ENCODE assay signal across 7 mouse cellular contexts in the genomic region with DNA sequence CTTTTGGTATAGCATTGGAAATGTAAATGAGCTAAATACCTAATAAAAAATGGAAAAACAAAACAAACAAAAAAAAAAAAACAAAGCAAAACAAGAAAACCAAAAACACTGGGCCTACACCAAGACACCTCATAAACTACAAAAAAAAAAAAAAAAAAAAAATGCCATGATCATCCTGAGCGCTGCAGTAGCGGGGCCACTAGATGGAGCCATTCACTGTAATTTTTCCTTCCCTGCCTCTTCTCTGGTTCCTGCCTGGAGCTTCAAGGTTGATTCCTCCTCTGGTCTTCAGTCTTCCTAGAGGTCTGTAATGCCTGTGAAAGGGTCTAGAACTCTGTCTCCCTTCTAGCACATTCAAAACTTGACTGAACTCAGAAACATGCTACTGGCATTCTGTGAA. TPM values are rescaled to one million over a fixed set of nuclear protein-coding genes. Genes with fewer than 3 reads are reported as not detected.
A peak's percentile ranks its signal among the peaks of the same experiment; 100 is the strongest.
DNase-seq lines count a peak whose midpoint lies in the region; ATAC-seq lines count a peak whose summit lies in the region.
"Not testable (repeated sequence)": the region's sequence is repeated elsewhere in the genome, so short reads cannot be mapped to it uniquely, and the experiment has no call there.

No protein-coding gene starts in this region.

- H3K9ac ChIP-seq in hindbrain, embryonic 15.5 days: not testable (repeated sequence)

- H3K27me3 ChIP-seq in hindbrain, embryonic 15.5 days: not testable (repeated sequence)

- H3K9me3 ChIP-seq in hindbrain, embryonic 15.5 days: not testable (repeated sequence)

- H3K4me3 ChIP-seq in hindbrain, embryonic 15.5 days: not testable (repeated sequence)

- H3K36me3 ChIP-seq in hindbrain, embryonic 15.5 days: not testable (repeated sequence)

- DNase-seq in ZHBTc4 (ENCODE audit: low read depth, low spot score): peak; percentile 18
- DNase-seq in cerebellum, postnatal 14 days: peak; percentile 52 to 65
- DNase-seq in layer of hippocampus, postnatal 10 days (ENCODE audit: low spot score in 2 of 2): peak; percentile 37 to 47
- DNase-seq in lung, postnatal 36 days: peak; percentile 37
- peak; percentile 60 for DNase-seq in retina, embryonic 14.5 days (ENCODE audit: low spot score)

- 13% methylated on average over 2 of the region's 2 CpGs for WGBS in hindbrain, embryonic 15.5 days

- H3K27ac ChIP-seq in hindbrain, embryonic 15.5 days (replicated peaks): not testable (repeated sequence)

- ATAC-seq in frontal cortex, adult (ENCODE audit: low TSS enrichment): peak; percentile 73
- ATAC-seq in hindbrain, embryonic 15.5 days (ENCODE audit: low FRiP score, low read depth): peak; percentile 56; the same call in 1 of the 2 replicates

- H3K4me1 ChIP-seq in hindbrain, embryonic 15.5 days (replicated peaks): not testable (repeated sequence)

- not testable (repeated sequence) for H3K4me2 ChIP-seq in hindbrain, embryonic 15.5 days

RNA-seq across cellular contexts. Expression of a gene that starts 54.2 kb away (rescaled TPM):
- 11.2 and 12.4 TPM in 2 replicates for polyA plus RNA-seq in hindbrain, embryonic 15.5 days (2015; fragmentation: Nextera tagmentation; extraction: Ambion mirVana)
- 10 to 100 TPM; 19.0 to 22.1 TPM for total RNA-seq in layer of hippocampus, postnatal 10 days (2021)
